Mouse (Mus musculus) MEL (cell line): ENCODE measurements around the gene Nfix.

Source experiments
- BHLHE40 ChIP-seq: IDR thresholded peaks from 2 replicates; pipeline ENCODE4 v1.6.1; 2012; ENCODE audit warnings: low read depth, mild to moderate bottlenecking, inconsistent platforms, low read length, improper control_type of control experiment, borderline replicate concordance
- CHD1 ChIP-seq: IDR thresholded peaks from 2 replicates; pipeline ENCODE4 v1.6.1; 2012; ENCODE audit warnings: low read depth, mild to moderate bottlenecking, inconsistent platforms, low read length, improper control_type of control experiment
- CTCF ChIP-seq, 3 experiments: IDR thresholded peaks in 2 of 3; conservative IDR thresholded peaks in 1 of 3; 2 replicates each; pipeline ENCODE4 v1.5.1; 2011 to 2012; ENCODE audit warnings: low read length in 3 of 3, low read depth in 2 of 3, mild to moderate bottlenecking in 2 of 3, improper control_type of control experiment in 1 of 3, inconsistent platforms in 1 of 3, mixed read lengths in 1 of 3, moderate library complexity in 1 of 3; ENCODE audit not compliant: control insufficient read depth in 1 of 3, insufficient read depth in 1 of 3, poor library complexity in 1 of 3, severe bottlenecking in 1 of 3
- EP300 ChIP-seq, 2 experiments: IDR thresholded peaks; 2 replicates each; pipeline ENCODE4 v1.6.1; 2011; ENCODE audit warnings: improper control_type of control experiment in 2 of 2, low read length in 2 of 2, low read depth in 1 of 2, mild to moderate bottlenecking in 1 of 2
- GATA1 ChIP-seq: IDR thresholded peaks from 2 replicates; pipeline ENCODE4 v1.6.1; 2011; ENCODE audit warnings: low read depth, low read length, improper control_type of control experiment
- MAX ChIP-seq: IDR thresholded peaks from 2 replicates; pipeline ENCODE4 v1.6.1; 2011; ENCODE audit warnings: low read length, improper control_type of control experiment
- POLR2A ChIP-seq, 2 experiments: IDR thresholded peaks; 2 replicates each; pipeline ENCODE4 v1.6.1; 2011 to 2012; ENCODE audit warnings: low read length in 2 of 2, mild to moderate bottlenecking in 2 of 2, control low read depth in 1 of 2, improper control_type of control experiment in 1 of 2, low read depth in 1 of 2, moderate library complexity in 1 of 2; ENCODE audit not compliant: control insufficient read depth in 1 of 2, insufficient read depth in 1 of 2, poor library complexity in 1 of 2
- USF1 ChIP-seq: IDR thresholded peaks from 2 replicates; pipeline ENCODE4 v1.6.1; 2014; ENCODE audit warnings: low read depth, mild to moderate bottlenecking, inconsistent platforms, low read length, improper control_type of control experiment, moderate library complexity
- ZNF384 ChIP-seq: IDR thresholded peaks from 2 replicates; pipeline ENCODE4 v1.6.1; 2012; ENCODE audit warnings: low read depth, mild to moderate bottlenecking, inconsistent platforms, low read length, improper control_type of control experiment

- TF ChIP-seq CTCF (IDR thresholded peaks at IDR 0.05 in 2 of 3, conservative IDR thresholded peaks at IDR 0.05 in 1 of 3; ENCODE audit: control insufficient read depth in 1 of 3, insufficient read depth in 1 of 3, low read depth in 2 of 3, low read length in 3 of 3, poor library complexity in 1 of 3, severe bottlenecking in 1 of 3) = no peak
- TF ChIP-seq MAX = no peak
- no peak for TF ChIP-seq BHLHE40
- no peak for TF ChIP-seq ZNF384
- TF ChIP-seq POLR2A (IDR thresholded peaks at IDR 0.05; ENCODE audit: control insufficient read depth in 1 of 2, insufficient read depth in 1 of 2, low read depth in 1 of 2, low read length in 2 of 2, poor library complexity in 1 of 2) = no peak
- TF ChIP-seq CHD1 = no peak
- no peak for TF ChIP-seq EP300 (IDR thresholded peaks at IDR 0.05; ENCODE audit: low read depth in 1 of 2, low read length in 2 of 2)
- TF ChIP-seq USF1 = no peak
- no peak for TF ChIP-seq GATA1
These were observed 144.6 kb downstream of the Nfix start for GRCm38 (mm10) chr8:84655336-84656190.
